Mouse (Mus musculus) induced T-regulatory cell, adult 2 months (primary cell): ENCODE results near the gene Cdk1.
"Not testable (repeated sequence)": the region's sequence is repeated elsewhere in the genome, so short reads cannot be mapped to it uniquely, and the experiment has no call there.

Source experiments
- DNase-seq: peaks from one replicate; pipeline ENCODE4 v3.0.0-alpha.2; 2012; ENCODE audit warnings: low read depth

The Cdk1 gene

GRCm38 (mm10) chr10:69352212-69353085 lies at the start of gene Cdk1:
Gene Cdk1 (minus strand): TSS chr10:69352938.
- peak; percentile 96 for DNase-seq

GRCm38 (mm10) chr10:69399814-69400385 lies 47.2 kb upstream of the Cdk1 start:
- no peak for DNase-seq

GRCm38 (mm10) chr10:69398763-69399590 lies 46.2 kb upstream of the Cdk1 start, which contains the start of gene Ank3:
Gene Ank3 (plus strand): TSS chr10:69398773.
- DNase-seq, result no peak

GRCm38 (mm10) chr10:69398197-69398762 lies 45.5 kb upstream of the Cdk1 start:
- DNase-seq, result no peak

GRCm38 (mm10) chr10:69389511-69389910 lies 36.8 kb upstream of the Cdk1 start:
- DNase-seq, result no peak

- no peak for DNase-seq
Measured at GRCm38 (mm10) chr10:69386767-69387166, 34.0 kb upstream of the Cdk1 start.

- DNase-seq, result no peak
Measured at GRCm38 (mm10) chr10:69385136-69385535, 32.4 kb upstream of the Cdk1 start.

GRCm38 (mm10) chr10:69384640-69385039 lies 31.9 kb upstream of the Cdk1 start:
- no peak for DNase-seq

- DNase-seq, result no peak
Measured at GRCm38 (mm10) chr10:69383186-69383585, 30.4 kb upstream of the Cdk1 start.

GRCm38 (mm10) chr10:69375154-69375553 lies 22.4 kb upstream of the Cdk1 start:
- DNase-seq, result no peak

GRCm38 (mm10) chr10:69373796-69374550 lies 21.2 kb upstream of the Cdk1 start:
- DNase-seq, result no peak

- DNase-seq, result no peak
Measured at GRCm38 (mm10) chr10:69372061-69372460, 19.3 kb upstream of the Cdk1 start.

GRCm38 (mm10) chr10:69371441-69371840 lies 18.7 kb upstream of the Cdk1 start:
- DNase-seq, result peak; percentile 44

GRCm38 (mm10) chr10:69369321-69369720 lies 16.6 kb upstream of the Cdk1 start:
- DNase-seq, result no peak

- DNase-seq, result peak; percentile 60
Measured at GRCm38 (mm10) chr10:69366877-69367387, 14.2 kb upstream of the Cdk1 start.

GRCm38 (mm10) chr10:69366208-69366607 lies 13.5 kb upstream of the Cdk1 start:
- no peak for DNase-seq

GRCm38 (mm10) chr10:69359666-69360065 lies 6.9 kb upstream of the Cdk1 start:
- DNase-seq, result no peak

- not testable (repeated sequence) for DNase-seq
Measured at GRCm38 (mm10) chr10:69353086-69353479, 345 bp upstream of the Cdk1 start.

GRCm38 (mm10) chr10:69351842-69352211 lies 911 bp downstream of the Cdk1 start:
- no peak for DNase-seq

- DNase-seq, result peak; percentile 46
Measured at GRCm38 (mm10) chr10:69351071-69351841, 1.5 kb downstream of the Cdk1 start.
